Mouse (Mus musculus): ENCODE measurements around the gene Cpa5. TPM values are rescaled to one million over a fixed set of nuclear protein-coding genes. Genes with fewer than 3 reads are reported as not detected.

Gene Cpa5
- polyA plus RNA-seq (2015; fragmentation: Nextera tagmentation; extraction: Ambion mirVana), result 0.33 and 0.79 TPM in 2 replicates

- Histone ChIP-seq H3K4me3 (no peak within 1 kb of the TSS), H3K9me3 (no peaks in the 10 kb centered on the region), H3K4me1 (peaks cover 28% of the 10 kb centered on the region), H3K27ac (no peak within 1 kb of the TSS), H3K36me3 (no peaks in the 10 kb centered on the region), H3K4me2 (replicated peaks) (no peak within 1 kb of the TSS), H3K27me3 (no peaks in the 10 kb centered on the region), H3K9ac (no peak within 1 kb of the TSS)
- 94% methylated on average over 7 of the region's 7 CpGs for WGBS
- no peak for ATAC-seq (ENCODE audit: low FRiP score, low read depth)
Observed at GRCm38 (mm10) chr6:30610710-30611109, at the start of gene Cpa5. Cpa5 (plus strand) TSS chr6:30611010.

- Histone ChIP-seq H3K4me2 (replicated peaks) (no peak overlapping the region), H3K9ac (no peak overlapping the region), H3K4me3 (no peak overlapping the region), H3K27me3 (no peaks in the 10 kb centered on the region), H3K27ac (no peak overlapping the region), H3K4me1 (no peaks in the 10 kb centered on the region), H3K36me3 (no peaks in the 10 kb centered on the region), H3K9me3 (no peaks in the 10 kb centered on the region)
- WGBS, result 74% methylated on average over 4 of the region's 4 CpGs
- ATAC-seq (ENCODE audit: low FRiP score, low read depth), result no peak
Observed at GRCm38 (mm10) chr6:30562132-30562531, 48.7 kb upstream of the Cpa5 start.

DNA sequence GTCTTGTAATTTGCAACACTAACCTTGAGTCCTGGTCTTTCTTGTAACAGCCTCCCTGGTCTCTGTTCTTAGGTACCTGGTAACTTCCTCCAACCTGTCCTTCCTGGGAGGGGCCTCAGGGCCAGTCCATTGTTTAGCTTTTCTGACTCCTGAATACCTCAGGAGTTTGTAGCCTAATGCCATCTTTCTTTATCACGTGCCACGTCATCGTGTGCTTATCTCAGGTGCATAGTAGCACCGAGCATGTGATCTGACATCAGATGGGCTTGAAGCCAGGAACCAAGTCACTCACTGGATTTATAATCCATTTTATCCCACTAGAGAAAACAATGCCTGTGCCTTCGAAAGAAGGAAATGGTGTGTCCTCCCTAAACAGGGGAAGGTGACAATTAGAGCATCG lies 47.2 kb upstream of the Cpa5 start:
- Histone ChIP-seq H3K27ac (no peak overlapping the region), H3K36me3 (no peaks in the 10 kb centered on the region)
- 89% methylated on average over 6 of the region's 6 CpGs for WGBS

GRCm38 (mm10) chr6:30564051-30564450 lies 46.8 kb upstream of the Cpa5 start:
- 94% methylated on average over 6 of the region's 6 CpGs for WGBS
- H3K9ac ChIP-seq, result no peak overlapping the region
- H3K27me3 ChIP-seq, result no peaks in the 10 kb centered on the region
- H3K4me1 ChIP-seq, result peaks cover 3% of the 10 kb centered on the region; the same call in 1 of the 2 replicates
- H3K4me2 ChIP-seq (replicated peaks), result no peak overlapping the region
- H3K36me3 ChIP-seq, result no peaks in the 10 kb centered on the region
- H3K9me3 ChIP-seq, result no peaks in the 10 kb centered on the region
- no peak overlapping the region for H3K4me3 ChIP-seq
- H3K27ac ChIP-seq, result no peak overlapping the region
- ATAC-seq (ENCODE audit: low FRiP score, low read depth), result no peak

More for the DNA sequence above, 47.2 kb upstream of the Cpa5 start:
- no peak for ATAC-seq (ENCODE audit: low FRiP score, low read depth)
- Histone ChIP-seq H3K4me2 (replicated peaks) (no peak overlapping the region), H3K27me3 (no peaks in the 10 kb centered on the region), H3K4me3 (no peak overlapping the region), H3K9ac (no peak overlapping the region), H3K9me3 (no peaks in the 10 kb centered on the region), H3K4me1 (peaks cover 3% of the 10 kb centered on the region; the same call in 1 of the 2 replicates)

DNA sequence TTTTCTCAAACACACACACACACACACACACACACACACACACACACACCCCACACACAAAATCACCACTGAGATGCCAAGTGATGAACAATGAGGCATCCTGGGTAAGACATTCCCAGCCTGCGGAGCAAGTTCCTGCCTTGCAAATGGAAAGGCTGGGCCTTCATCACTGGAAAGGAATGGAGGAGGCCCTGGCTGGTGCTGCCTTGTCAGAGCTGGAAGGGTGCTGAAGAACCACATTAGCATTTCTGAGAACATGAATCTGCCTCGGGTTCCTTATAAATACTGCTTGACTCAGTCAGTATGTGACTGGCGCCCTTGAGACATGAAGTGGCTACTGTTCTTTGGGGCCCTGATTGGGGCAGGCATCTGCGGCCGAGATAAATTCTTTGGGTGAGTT lies 42.7 kb upstream of the Cpa5 start, which contains the start of gene Cpa4:
TSS of gene Cpa4 (plus strand) at position 301 of the 400 bp plus-strand sequence.
- WGBS, result 70% methylated on average over 5 of the region's 5 CpGs
- no peak for ATAC-seq (ENCODE audit: low FRiP score, low read depth)
- Histone ChIP-seq H3K36me3 (no peaks in the 10 kb centered on the region), H3K4me3 (no peak within 1 kb of the TSS), H3K27me3 (no peaks in the 10 kb centered on the region), H3K27ac (peak within 1 kb of the TSS; percentile 39; the same call in 1 of the 2 replicates), H3K9ac (no peak within 1 kb of the TSS), H3K4me1 (peaks cover 11% of the 10 kb centered on the region), H3K9me3 (no peaks in the 10 kb centered on the region), H3K4me2 (replicated peaks) (no peak within 1 kb of the TSS)

DNA sequence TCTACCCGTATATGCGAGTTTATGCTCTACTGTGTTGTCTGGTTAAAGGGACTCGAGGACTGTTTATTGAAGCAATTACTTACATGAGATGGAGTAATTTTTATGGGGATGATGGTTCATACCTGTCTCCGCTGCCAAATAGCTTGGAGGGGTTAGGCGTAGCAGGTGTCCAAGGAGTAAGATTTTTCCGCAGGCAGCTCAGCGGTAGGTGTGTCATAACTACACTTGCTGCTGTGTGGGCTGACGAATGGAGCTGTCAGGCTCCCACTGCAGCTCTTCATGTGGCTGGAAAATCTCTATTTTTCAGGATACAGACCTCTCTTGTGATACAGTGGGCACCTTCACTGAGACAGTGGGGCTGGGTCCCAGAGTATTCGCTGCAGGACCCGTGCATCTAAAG lies 41.5 kb upstream of the Cpa5 start:
- H3K9ac ChIP-seq, result no peak overlapping the region
- H3K9me3 ChIP-seq, result no peaks in the 10 kb centered on the region
- no peaks in the 10 kb centered on the region for H3K36me3 ChIP-seq
- no peak overlapping the region for H3K27ac ChIP-seq
- no peak for ATAC-seq (ENCODE audit: low FRiP score, low read depth)
- WGBS, result 77% methylated on average over 10 of the region's 10 CpGs
- H3K4me2 ChIP-seq (replicated peaks), result no peak overlapping the region
- H3K4me1 ChIP-seq, result peaks cover 23% of the 10 kb centered on the region
- H3K4me3 ChIP-seq, result no peak overlapping the region
- H3K27me3 ChIP-seq, result no peaks in the 10 kb centered on the region

DNA sequence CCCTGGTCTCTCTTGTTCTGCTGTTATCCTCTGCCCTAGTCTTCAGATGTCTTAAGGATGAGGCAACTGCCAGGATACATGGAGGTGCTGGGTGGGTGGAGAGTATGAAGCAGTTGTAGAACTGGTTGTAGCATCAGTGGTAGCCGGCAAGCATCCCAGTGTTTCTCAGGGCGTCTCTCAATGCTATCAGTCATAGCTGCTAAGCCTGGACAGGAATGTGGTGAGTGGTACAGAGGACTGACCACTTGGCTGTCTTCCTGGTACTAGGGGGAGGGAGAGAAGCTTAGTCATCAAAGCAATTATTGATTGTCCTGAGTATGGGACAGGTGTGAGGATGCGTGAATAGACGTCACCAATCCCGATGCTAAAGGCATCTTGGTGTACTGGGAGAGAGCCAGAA lies 40.8 kb upstream of the Cpa5 start:
- no peaks in the 10 kb centered on the region for H3K27me3 ChIP-seq
- WGBS, result 92% methylated on average over 5 of the region's 5 CpGs
- H3K4me2 ChIP-seq (replicated peaks), result no peak overlapping the region
- no peak overlapping the region for H3K4me3 ChIP-seq
- H3K4me1 ChIP-seq, result peaks cover 30% of the 10 kb centered on the region
- H3K36me3 ChIP-seq, result no peaks in the 10 kb centered on the region
- no peak for ATAC-seq (ENCODE audit: low FRiP score, low read depth)
- no peak overlapping the region for H3K9ac ChIP-seq
- no peak overlapping the region for H3K27ac ChIP-seq
- H3K9me3 ChIP-seq, result no peaks in the 10 kb centered on the region

- Histone ChIP-seq H3K9me3 (no peaks in the 10 kb centered on the region), H3K27ac (peak overlapping the region; percentile 89), H3K4me1 (peaks cover 51% of the 10 kb centered on the region), H3K9ac (no peak overlapping the region), H3K36me3 (no peaks in the 10 kb centered on the region), H3K4me3 (no peak overlapping the region), H3K4me2 (replicated peaks) (no peak overlapping the region), H3K27me3 (no peaks in the 10 kb centered on the region)
- ATAC-seq (ENCODE audit: low FRiP score, low read depth), result no peak
- 72% methylated on average over 20 of the region's 20 CpGs for WGBS
Observed at GRCm38 (mm10) chr6:30572456-30573311, 38.1 kb upstream of the Cpa5 start.

- 0 out of 2 replicates have a peak, but pooled peaks have one; percentile 34 for ATAC-seq (ENCODE audit: low FRiP score, low read depth)
- H3K4me3 ChIP-seq, result no peak overlapping the region
- no peaks in the 10 kb centered on the region for H3K36me3 ChIP-seq
- H3K4me1 ChIP-seq, result peaks cover 48% of the 10 kb centered on the region
- H3K27ac ChIP-seq, result peak overlapping the region; percentile 89
- no peak overlapping the region for H3K9ac ChIP-seq
- 47% methylated on average over 5 of the region's 5 CpGs for WGBS
- H3K4me2 ChIP-seq (replicated peaks), result no peak overlapping the region
- H3K9me3 ChIP-seq, result no peaks in the 10 kb centered on the region
- H3K27me3 ChIP-seq, result no peaks in the 10 kb centered on the region
Observed at GRCm38 (mm10) chr6:30573380-30573779, 37.4 kb upstream of the Cpa5 start.

- Histone ChIP-seq H3K4me3 (no peak overlapping the region), H3K27me3 (no peaks in the 10 kb centered on the region), H3K4me1 (peaks cover 50% of the 10 kb centered on the region), H3K9ac (no peak overlapping the region), H3K27ac (peak overlapping the region; percentile 82), H3K36me3 (no peaks in the 10 kb centered on the region), H3K4me2 (replicated peaks) (peak overlapping the region; percentile 25; the same call in 1 of the 2 replicates), H3K9me3 (no peaks in the 10 kb centered on the region)
- ATAC-seq (ENCODE audit: low FRiP score, low read depth), result no peak
- 68% methylated on average over 1 of the region's 1 CpGs for WGBS
Observed at GRCm38 (mm10) chr6:30574945-30575344, 35.9 kb upstream of the Cpa5 start.

GRCm38 (mm10) chr6:30576477-30577203 lies 34.2 kb upstream of the Cpa5 start:
- peak overlapping the region; percentile 51 for H3K4me2 ChIP-seq (replicated peaks)
- ATAC-seq (ENCODE audit: low FRiP score, low read depth), result peak; percentile 73
- H3K4me3 ChIP-seq, result peak overlapping the region; percentile 19
- peak overlapping the region; percentile 91 for H3K27ac ChIP-seq
- H3K4me1 ChIP-seq, result peaks cover 61% of the 10 kb centered on the region
- H3K27me3 ChIP-seq, result no peaks in the 10 kb centered on the region
- WGBS, result 29% methylated on average over 17 of the region's 17 CpGs
- H3K9me3 ChIP-seq, result no peaks in the 10 kb centered on the region
- H3K36me3 ChIP-seq, result no peaks in the 10 kb centered on the region
- H3K9ac ChIP-seq, result peak overlapping the region; percentile 35
